Mouse (Mus musculus) olfactory bulb, adult 2 months (tissue): ENCODE measurements around the gene Smap1.

Experiments used
- CTCF ChIP-seq: fragments of 200-500 bp; IDR thresholded peaks from 2 replicates; pipeline ENCODE4 v1.5.1; 2012; ENCODE audit warnings: low read depth, mild to moderate bottlenecking, low read length, moderate library complexity; ENCODE audit not compliant: insufficient read depth
- POLR2A ChIP-seq: fragments of 200-500 bp; IDR thresholded peaks from 2 replicates; pipeline ENCODE4 v1.6.1; 2012; ENCODE audit warnings: mild to moderate bottlenecking, low read depth, low read length, moderate library complexity; ENCODE audit not compliant: insufficient read depth

- TF ChIP-seq POLR2A (no peak), CTCF (no peak)
Observed at GRCm38 (mm10) chr1:23899020-23899646, 23.0 kb downstream of the Smap1 start.
